Mouse (Mus musculus) cerebellum, postnatal 36 days (tissue): ENCODE measurements at regions not wholly inside any gene's neighbourhood (a gene's known extent, or its start where the extent isn't known, plus 50 kb on each side); places are given as distances from the start of the nearest gene placed in this dataset.

Experiments used
- DNase-seq, 2 experiments: peaks; one replicate each; pipeline ENCODE4 v3.0.0; 2021 to 2022; ENCODE audit warnings: mixed read lengths in 2 of 2

DNA sequence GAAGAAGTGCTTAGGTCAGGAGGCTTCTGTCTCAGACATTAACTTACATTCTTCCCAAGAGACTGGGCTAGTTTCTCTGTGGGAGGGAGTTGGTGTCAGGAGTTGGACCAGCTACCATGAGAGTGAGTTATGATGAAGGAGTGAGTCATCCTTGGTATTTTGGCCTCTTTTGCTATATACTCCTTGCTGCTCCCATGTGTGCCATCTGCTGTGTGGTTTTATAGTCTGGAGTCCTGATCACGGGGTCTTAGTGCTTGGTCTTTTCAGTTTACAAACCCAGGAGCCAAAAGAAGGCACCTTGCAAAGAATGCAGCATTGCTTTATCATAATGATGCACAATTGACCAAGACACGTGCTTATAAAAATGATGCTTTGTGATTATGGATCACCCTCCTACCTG lies 56.6 kb downstream of the Zfp503 start:
- DNase-seq: peak in 1 of 2 experiments; percentile 22

DNA sequence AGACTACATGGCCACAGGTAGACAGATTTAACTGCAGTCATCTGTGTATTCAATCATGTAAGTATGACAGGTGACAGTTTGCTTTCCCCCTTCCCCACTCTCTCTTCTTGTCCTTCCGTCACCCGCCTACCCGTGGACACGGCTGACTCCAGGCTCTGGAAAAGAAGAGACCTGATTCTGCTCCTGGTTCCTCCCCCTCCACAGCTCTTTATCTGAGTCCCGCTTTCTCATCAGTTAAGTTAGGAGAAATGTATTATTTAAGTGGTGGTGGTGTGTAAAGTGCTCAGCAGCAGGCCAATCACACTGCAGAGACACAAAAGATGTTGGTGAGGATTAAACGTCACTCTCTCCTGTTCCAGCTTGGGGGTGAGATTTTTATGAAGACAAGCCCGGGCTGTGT lies 57.5 kb downstream of the Zfp503 start:
- no peak for DNase-seq

DNA sequence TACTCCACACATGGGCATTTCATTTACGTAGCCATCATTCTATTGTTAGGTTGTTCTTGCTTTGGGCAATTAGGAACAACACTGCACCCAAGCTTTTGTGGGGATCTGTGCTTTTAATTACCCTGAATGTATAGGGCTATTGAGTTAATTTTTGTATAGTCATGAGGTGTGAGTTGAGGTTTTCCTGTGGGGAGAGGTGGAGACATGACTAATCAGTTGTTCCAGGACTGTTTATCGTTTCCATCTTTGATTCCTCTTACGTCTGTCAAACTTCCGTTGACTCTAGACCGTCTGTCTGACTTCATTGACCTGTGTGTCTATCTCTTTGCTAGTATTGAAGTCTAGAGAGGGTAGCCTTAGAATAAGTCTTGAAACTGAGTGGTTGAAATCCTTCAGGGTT lies 60.4 kb downstream of the Zfp503 start:
- DNase-seq: no peak

DNA sequence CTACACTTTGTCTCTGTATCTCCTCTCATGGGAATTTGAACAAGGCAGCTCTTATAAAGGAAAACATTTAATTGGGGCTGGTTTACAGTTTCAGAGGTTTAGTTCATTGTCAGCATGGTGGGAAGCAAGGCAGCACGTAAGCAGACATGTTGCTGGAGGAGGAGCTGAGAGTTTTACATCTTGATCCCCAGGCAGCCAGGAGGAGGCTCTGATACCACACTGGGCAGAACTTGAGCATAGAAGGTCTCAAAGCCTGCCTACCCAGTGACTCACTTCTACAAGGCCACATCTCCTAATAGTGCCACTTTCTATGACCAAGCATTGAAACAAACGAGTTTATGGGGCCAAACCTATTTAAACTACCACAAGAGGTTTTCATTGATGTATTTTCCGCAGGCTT lies 67.9 kb upstream of the Comtd1 start:
- DNase-seq: no peak

DNA sequence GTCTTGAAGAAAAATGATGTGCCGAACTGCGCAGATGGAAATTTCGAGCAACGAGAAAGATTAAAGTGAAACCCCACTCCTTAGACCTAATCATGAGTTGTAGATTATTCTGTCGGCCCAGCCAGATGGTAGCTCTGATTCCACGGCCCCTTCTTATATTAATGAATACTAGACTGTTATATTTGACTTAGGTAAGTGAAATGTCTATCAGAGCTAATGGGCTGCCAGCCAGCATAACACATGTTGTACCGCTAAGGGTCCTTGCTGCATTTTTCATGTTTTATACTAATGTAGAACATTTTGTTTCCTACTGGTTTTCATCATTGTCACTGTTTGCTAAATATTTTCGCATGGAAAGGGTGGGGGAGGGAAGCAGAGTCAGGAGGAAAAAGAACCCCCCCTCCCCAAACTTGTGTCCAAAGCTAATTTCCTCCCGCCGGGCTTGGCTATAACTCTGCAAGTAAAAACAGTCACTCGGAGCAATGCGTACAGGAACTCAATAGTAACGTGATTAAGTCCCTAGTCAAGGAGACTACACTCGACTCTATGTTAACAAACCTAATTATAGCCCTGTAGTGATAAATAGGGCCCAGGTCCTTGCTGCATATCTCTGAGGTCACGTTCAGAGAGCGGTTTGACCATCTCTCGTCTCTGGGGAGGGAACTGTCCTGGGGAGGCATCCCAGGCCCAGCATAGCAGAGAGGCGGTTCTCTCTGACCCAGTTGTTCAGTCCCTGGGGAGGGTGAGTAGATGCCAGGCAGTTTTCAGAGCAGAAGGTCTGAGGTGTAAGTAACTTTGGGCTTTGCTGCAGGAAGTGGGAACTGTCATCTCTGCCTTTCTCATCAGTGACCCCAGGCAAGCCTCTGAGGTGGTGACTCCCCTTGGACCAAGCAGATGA lies 56.0 kb upstream of the Comtd1 start:
- no peak for DNase-seq

DNA sequence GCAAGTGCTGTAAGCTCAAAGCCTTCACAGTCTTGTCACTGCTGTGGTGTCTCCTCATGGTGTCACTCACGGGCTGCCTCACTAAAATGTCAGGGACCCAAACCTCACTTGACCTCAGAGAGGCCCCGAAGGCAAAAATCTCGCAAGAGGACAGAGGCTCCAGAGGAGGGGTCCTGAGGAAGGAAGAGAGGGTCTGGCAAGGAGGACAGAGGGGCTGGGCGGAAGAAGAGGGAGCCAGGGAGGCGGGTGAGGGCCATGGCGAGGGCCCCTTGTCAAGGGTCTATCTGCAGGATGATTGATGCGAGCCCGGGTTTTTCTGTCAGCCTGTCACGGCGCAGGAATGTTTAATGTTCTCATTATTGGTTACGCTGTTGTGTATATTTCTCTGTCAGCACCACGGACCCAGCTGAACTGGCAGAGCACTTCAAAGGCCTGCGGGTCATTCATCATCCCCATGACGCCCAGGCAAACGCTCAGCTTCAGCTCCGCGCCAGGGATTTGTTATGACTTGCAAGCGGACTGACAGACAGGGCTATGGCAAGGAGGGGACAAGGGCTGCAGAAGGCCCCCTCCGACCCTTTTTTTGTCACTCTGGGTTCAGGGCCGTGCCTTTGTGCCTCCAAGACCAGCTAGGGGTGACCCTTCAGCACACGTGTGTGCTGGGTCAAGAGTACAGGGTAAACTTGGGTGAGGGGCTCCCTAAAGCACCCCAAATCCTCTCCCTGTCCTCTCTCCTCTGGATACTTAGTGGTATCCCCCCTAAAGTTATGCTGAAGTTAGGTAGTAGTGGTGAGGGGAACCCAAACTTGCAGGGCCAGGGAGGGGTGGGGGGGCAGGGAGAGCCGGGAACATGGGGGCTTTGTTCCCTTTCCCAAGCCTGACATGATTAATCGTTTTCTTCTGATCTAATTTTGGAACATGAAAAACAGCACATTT lies 55.1 kb upstream of the Comtd1 start:
- DNase-seq: no peak

DNA sequence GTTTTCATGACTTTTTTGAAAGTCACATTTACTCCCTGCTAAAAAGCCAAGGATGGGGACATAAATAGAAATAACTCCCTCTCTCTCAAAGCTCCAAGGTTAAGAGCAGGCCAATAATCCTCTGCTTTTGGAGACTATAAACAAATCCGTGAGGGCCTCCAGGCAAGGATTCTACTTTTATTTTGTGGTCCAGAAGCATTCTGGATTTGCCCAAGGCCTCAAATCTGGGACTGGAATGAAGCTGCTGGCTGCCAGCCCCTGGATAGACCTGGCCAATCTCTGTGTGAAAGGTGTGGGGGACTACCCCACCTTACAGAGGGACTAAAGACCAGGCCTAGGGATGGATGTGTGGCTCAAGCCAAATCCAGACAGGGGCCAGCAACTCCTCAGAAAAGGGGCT lies 54.1 kb upstream of the Comtd1 start:
- DNase-seq: no peak

DNA sequence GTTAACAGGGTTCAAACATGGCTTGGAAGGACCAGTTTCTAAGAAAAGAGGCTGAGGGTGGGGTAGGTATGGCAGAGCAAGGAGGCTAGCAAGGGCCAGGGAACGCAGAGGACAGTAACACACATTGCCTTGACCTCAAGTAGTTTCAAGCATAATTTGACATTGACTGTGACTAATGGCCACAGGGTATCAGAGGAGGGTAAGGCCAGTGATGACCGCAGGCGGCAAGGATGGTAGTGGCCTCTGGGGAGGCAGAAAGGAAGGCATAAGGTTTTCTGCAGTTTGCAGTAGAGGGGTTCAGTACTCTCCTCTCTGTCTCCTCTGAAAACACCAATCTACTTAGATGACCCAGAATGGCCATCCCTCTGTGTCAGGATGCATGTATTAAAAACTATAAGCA lies 53.7 kb upstream of the Comtd1 start:
- DNase-seq: no peak

DNA sequence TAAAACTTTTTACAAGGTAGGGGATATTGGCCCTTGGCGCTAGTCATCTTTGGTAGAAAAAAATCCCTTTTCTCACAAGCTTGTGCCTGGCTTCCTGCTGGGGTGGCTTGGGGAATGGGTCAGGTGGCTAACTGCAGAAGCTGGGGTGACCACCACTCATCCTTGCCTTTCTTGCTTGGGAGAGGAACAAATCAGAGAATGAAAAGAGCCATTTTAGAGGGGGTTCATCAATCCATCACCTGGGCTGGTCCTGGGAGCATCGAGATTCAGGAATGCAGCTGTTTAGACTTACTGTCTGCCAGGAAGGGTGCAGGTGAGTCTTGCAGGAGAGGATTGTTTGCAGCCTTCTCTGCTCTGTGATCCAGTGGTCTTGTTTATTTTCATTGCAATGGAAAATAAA lies 52.2 kb upstream of the Comtd1 start:
- no peak for DNase-seq

DNA sequence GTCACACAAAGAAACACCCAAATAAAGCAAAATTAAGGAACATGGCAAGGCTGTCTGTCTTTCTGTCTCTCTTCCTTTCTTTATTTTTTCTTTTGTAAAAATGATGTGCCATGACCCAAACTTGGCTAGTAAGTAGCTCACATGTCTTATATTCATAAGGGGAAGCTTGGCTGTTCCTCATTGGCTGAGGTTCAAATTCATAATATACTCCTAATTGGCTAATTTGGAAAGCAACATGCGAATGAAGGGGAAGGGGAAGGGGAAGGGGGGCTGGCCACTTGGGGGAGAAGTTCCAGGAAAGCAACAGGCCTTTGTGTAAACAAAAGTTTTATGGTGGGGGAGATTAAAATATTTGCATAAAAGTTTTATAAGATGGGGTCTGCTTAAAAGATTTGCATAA lies 51.7 kb upstream of the Comtd1 start:
- DNase-seq: no peak
